Mouse (Mus musculus) forebrain, embryonic 12.5 days (tissue): ENCODE results near the gene Il27ra. TPM values are rescaled to one million over a fixed set of nuclear protein-coding genes. Genes with fewer than 3 reads are reported as not detected.

Experiments
- ATAC-seq: fragments of 200-750 bp; cut with Nextera tagmentation; 2 replicates; pipeline ENCODE4 v1.8.0; 2017; ENCODE audit warnings: moderate TSS enrichment; ENCODE audit not compliant: low FRiP score
- H3K27ac ChIP-seq: fragments of 300-500 bp; sonication (generic); 2 replicates; pipeline ENCODE4 v1.5.1; 2016; ENCODE audit warnings: mild to moderate bottlenecking
- H3K27me3 ChIP-seq: fragments of 300-500 bp; sonication (generic); 2 replicates; pipeline ENCODE4 v1.6.1; 2016; ENCODE audit warnings: mild to moderate bottlenecking
- H3K36me3 ChIP-seq: fragments of 300-500 bp; sonication (generic); replicated peaks from 2 replicates; pipeline ENCODE4 v1.6.1; 2016; ENCODE audit warnings: mild to moderate bottlenecking
- H3K4me1 ChIP-seq: fragments of 300-500 bp; sonication (generic); 2 replicates; pipeline ENCODE4 v1.6.1; 2016
- H3K4me2 ChIP-seq: fragments of 300-500 bp; sonication (generic); 2 replicates; pipeline ENCODE4 v1.6.1; 2016; ENCODE audit warnings: mild to moderate bottlenecking, moderate library complexity
- H3K4me3 ChIP-seq: fragments of 300-500 bp; sonication (generic); replicated peaks from 2 replicates; pipeline ENCODE4 v1.5.1; 2016; ENCODE audit warnings: mild to moderate bottlenecking
- H3K9ac ChIP-seq: fragments of 300-500 bp; sonication (generic); 2 replicates; pipeline ENCODE4 v1.6.1; 2016; ENCODE audit warnings: mild to moderate bottlenecking
- H3K9me3 ChIP-seq: fragments of 300-500 bp; sonication (generic); 2 replicates; pipeline ENCODE4 v1.6.1; 2016
- WGBS: fragments of 180-500 bp; shearing (Covaris S2); methylation state at CpG from one replicate; pipeline ENCODE4 v1.1.7; 2016; 5-methylcytosine and 5-hydroxymethylcytosine counted together
- microRNA counts: library from miRNA; unstranded; fragments of <30 nt; microRNA quantifications from one replicate; lab custom pipeline; 2017
- microRNA-seq: library from miRNA; unstranded; fragments of <30 nt; microRNA quantifications from one replicate; pipeline ENCODE4, GENCODE M21; 2017
- polyA plus RNA-seq: library from polyadenylated mRNA; unstranded; fragments of >200 nt; fragmentation: Nextera tagmentation; extraction: Ambion mirVana; gene quantifications from 2 replicates; pipeline ENCODE4 v1.2.1, GENCODE M21; 2016

Il27ra gene
- polyA plus RNA-seq, 1 experiment from 2014 or later: 0.24 TPM

DNA sequence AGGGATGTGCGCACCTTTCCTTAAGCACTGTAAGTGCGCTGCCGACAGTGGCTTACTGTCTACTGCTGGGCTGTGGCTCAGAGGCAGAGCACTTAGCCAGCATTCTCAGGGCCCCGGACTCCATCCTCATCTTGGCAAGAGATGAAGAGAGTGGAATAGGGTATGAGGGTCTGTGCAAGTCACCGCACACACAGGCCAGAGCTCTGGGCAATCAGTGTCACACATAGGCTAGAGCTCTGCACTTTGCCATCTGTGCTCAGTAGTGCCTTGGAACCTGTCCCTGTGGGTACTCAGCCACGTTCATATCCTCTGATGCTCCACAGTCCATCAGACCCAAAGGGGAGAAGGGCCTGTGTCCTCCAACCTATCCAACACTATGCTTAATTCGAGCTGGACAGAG, 60.9 kb downstream of the Il27ra start:
- peaks cover 60% of the 10 kb centered on the region for H3K36me3 ChIP-seq
- ATAC-seq: no peak
- no peak overlapping the region for H3K27ac ChIP-seq
- no peak overlapping the region for H3K4me3 ChIP-seq
- no peaks in the 10 kb centered on the region for H3K27me3 ChIP-seq
- 97% methylated on average over 7 of the region's 7 CpGs for WGBS
- H3K4me1 ChIP-seq: peaks cover 19% of the 10 kb centered on the region
- no peak overlapping the region for H3K4me2 ChIP-seq
- H3K9ac ChIP-seq: no peak overlapping the region
- H3K9me3 ChIP-seq: no peaks in the 10 kb centered on the region

DNA sequence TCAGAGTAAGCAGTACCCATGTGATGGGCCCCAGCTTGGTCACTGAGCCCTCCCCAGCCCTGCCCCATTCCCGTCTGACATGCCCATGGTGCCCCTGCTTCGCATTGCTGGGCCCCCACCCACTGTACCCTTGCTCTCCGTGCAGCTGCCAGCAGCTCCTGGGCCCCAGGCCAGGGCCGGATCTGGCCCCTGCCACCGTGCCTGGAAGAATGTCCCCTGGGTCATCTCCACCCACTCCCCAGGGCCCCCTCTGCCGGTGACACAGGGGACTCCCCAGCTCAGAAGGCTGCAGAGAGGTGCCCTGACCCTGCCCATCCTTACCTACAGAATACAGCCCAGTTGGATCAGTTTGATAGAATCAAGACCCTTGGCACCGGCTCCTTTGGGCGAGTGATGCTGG, 61.5 kb downstream of the Il27ra start:
- 86% methylated on average over 8 of the region's 8 CpGs for WGBS
- no peak overlapping the region for H3K4me3 ChIP-seq
- no peak for ATAC-seq
- no peaks in the 10 kb centered on the region for H3K27me3 ChIP-seq
- peaks cover 19% of the 10 kb centered on the region for H3K4me1 ChIP-seq
- H3K4me2 ChIP-seq: no peak overlapping the region
- H3K27ac ChIP-seq: no peak overlapping the region
- no peak overlapping the region for H3K9ac ChIP-seq
- no peaks in the 10 kb centered on the region for H3K9me3 ChIP-seq
- peaks cover 53% of the 10 kb centered on the region for H3K36me3 ChIP-seq

MicroRNA genes within 50 kb of the gene (microRNA counts, 519-probe panel; counts per million panel counts)
- microRNA mmu-miR-1199 (lab: Ali Mortazavi, UCI) (not detected), microRNA mmu-miR-709 (lab: Ali Mortazavi, UCI) (not detected)

Small RNA genes lying within 50 kb of the gene (microRNA-seq; reads per million reads assigned to microRNA genes)
- 0.73 reads per million for gene Mir1199
- gene Mir709: not detected
- gene Mir8111: 3.9 reads per million, percentile 13 among the genes with 10 or more reads in this experiment

Other genes with a start within 250 kb of the Il27ra start
- 30.4 and 31.3 TPM in 2 replicates for gene Adgrl1, start 142.5 kb downstream of the Il27ra start, polyA plus RNA-seq
- 0.88 and 0.90 TPM in 2 replicates for gene Gm10644, start 87.4 kb downstream of the Il27ra start, polyA plus RNA-seq
- gene Asf1b, start 87.1 kb downstream of the Il27ra start, polyA plus RNA-seq: 59.0 and 61.0 TPM in 2 replicates
- 181 and 187 TPM in 2 replicates for gene Prkaca, start 69.6 kb downstream of the Il27ra start, polyA plus RNA-seq
- gene Samd1, start 44.9 kb downstream of the Il27ra start, polyA plus RNA-seq: 9.9 and 11.4 TPM in 2 replicates
- gene 1700067K01Rik, start 41.1 kb downstream of the Il27ra start, polyA plus RNA-seq: 1.2 TPM in 2 replicates
- gene 2210011C24Rik, start 30.4 kb downstream of the Il27ra start, polyA plus RNA-seq: not detected in 2 replicates
- 3.3 and 4.1 TPM in 2 replicates for gene Palm3, start 21.1 kb downstream of the Il27ra start, polyA plus RNA-seq
- not detected in 2 replicates for gene Rln3, start 2.4 kb upstream of the Il27ra start, polyA plus RNA-seq
- gene Gm10643, start 22.5 kb upstream of the Il27ra start, polyA plus RNA-seq: 2.2 and 2.4 TPM in 2 replicates
- gene Rfx1, start 24.2 kb upstream of the Il27ra start, polyA plus RNA-seq: 8.4 and 9.2 TPM in 2 replicates
- gene Dcaf15, start 62.2 kb upstream of the Il27ra start, polyA plus RNA-seq: 18.7 and 19.4 TPM in 2 replicates
- gene Podnl1, start 83.4 kb upstream of the Il27ra start, polyA plus RNA-seq: 0.32 and 0.36 TPM in 2 replicates
- 17.7 and 20.4 TPM in 2 replicates for gene Cc2d1a, start 105.3 kb upstream of the Il27ra start, polyA plus RNA-seq
- gene 4930432K21Rik, start 105.4 kb upstream of the Il27ra start, polyA plus RNA-seq: 2.1 and 2.3 TPM in 2 replicates
- 5.9 and 6.0 TPM in 2 replicates for gene Nanos3, start 142.6 kb upstream of the Il27ra start, polyA plus RNA-seq
- 47.7 and 53.4 TPM in 2 replicates for gene Zswim4, start 194.5 kb upstream of the Il27ra start, polyA plus RNA-seq
- gene D8Ertd738e, start 207.1 kb upstream of the Il27ra start, polyA plus RNA-seq: 267 and 271 TPM in 2 replicates
- 49.1 and 60.1 TPM in 2 replicates for gene Mri1, start 214.7 kb upstream of the Il27ra start, polyA plus RNA-seq
- gene Ccdc130, start 227.8 kb upstream of the Il27ra start, polyA plus RNA-seq: 20.6 and 29.1 TPM in 2 replicates